Mouse (Mus musculus): ENCODE data around the gene Pcgf5. TPM values are rescaled to one million over a fixed set of nuclear protein-coding genes. Genes with fewer than 3 reads are reported as not detected.

The Pcgf5 gene
- total RNA-seq, 2 experiments from 2014 or later = 15.4 to 16.2 TPM

DNA sequence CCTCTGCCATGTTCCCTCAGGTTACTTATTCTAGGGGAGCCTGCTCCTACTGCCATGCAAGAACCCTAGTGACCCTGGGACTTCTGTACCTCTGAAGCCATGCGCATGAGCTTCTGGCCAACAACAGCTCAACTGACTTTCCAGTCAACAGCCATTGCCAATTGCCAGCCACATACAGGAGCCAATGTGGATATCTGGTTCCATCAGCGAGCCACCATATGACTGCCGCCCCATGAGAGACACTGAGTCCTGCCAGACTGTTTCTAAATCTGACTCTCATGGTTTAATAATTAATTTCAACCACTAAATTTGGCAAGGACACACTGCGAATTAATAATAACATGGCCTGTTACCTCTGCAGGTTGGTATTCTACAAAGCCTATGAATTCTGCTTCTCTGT, 128.5 kb downstream of the Pcgf5 start:
- no peak for DNase-seq (ENCODE audit: extremely low spot score in 1 of 2, low spot score in 1 of 2)

DNA sequence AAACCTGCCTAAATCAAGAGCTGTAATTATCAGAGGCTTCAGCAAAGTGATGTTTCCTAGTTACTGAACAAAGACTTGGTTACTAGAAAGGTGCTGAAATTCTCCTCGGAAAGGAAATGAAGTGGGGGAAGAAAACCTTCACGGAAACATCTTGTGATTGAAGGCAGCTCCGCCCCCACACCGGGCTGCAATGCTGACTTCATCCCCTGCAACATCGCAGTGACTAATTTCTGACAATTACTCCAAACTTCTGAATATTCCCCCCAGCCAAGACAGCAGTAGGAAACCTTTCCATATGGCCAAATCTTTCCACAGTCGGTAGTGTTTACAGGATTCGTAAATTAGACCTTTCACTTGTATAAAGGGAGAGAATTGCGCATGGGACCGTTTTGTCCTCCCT, 129.0 kb downstream of the Pcgf5 start:
- no peak for DNase-seq (ENCODE audit: extremely low spot score in 1 of 2, low spot score in 1 of 2)

DNA sequence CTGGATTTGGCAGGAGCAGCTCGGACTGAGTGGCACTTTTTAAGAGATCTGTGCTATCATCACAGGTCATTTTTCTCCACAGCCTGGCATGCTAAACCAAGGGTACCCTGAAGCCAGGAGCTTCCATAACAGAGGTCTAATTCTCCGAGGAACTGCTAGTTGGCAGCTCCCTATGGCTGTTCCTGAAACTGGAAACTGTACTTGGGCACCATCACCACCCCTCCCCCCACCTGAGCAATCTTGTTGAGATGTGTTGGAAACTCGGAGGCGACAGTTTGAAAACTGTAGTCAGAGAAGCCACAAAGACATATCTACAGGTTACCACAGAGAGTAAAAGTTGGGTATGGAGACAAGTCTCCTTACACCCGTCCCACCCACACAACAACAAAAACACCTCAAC, 129.6 kb downstream of the Pcgf5 start:
- no peak for DNase-seq (ENCODE audit: extremely low spot score in 1 of 2, low spot score in 1 of 2)

DNA sequence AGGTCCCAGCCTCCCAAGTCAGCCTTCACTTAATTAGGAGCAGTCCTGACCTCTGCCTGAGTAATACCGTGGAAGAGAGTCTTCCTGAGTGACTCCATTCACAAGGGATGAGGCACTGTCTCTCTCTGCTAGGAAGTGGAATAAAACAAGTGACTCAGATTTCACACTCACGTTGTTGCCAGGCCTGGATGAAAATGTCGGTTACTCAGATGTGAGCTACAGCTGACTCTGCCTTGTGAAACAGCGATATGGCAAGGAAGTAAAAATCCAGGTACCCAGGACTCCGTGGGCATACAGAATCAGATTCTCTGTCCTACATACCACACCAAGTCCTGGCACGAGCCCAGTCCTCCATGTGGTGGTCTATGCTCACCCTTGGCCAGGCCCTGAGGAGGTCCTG, 142.8 kb downstream of the Pcgf5 start:
- no peak for DNase-seq (ENCODE audit: extremely low spot score in 1 of 2, low spot score in 1 of 2)

DNA sequence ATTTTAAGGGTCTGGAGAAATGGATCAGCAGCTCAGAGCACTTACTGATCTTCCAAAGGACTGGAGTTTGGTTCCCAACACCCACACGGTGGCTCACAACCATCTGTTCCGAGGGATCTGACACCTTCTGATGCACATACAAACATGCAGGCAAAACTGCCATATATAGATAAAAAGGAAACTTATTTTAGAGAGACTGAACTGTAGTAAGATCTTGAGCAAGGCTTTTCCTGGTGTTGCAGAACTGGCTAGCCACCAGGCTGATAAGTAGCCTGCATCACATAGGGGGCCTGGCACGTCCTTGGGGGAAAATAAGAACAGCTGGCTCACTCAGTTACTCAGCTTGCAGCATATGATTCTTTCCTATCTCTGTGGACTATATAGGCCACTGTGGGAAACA, 147.4 kb downstream of the Pcgf5 start:
- no peak for DNase-seq (ENCODE audit: extremely low spot score in 1 of 2, low spot score in 1 of 2)

DNA sequence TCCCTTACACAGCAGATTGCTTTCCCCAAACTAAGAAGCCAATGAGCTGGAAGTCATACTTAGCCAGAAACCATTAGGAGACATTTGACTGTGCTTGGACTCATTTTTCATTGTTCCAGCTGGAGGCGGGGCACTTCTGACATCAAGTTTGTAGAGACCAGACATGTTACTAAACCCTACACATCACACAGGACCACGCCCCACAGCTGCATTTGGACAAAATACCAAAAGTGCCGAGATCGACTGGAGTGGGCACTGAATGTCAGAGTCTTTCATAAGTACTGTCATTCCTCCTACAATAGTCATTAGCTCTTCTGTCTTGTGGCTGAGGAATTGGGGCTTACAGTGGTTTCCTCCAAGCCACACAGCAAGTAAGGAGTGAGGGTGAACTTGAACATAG, 148.4 kb downstream of the Pcgf5 start:
- DNase-seq (ENCODE audit: extremely low spot score in 1 of 2, low spot score in 1 of 2) = no peak

DNA sequence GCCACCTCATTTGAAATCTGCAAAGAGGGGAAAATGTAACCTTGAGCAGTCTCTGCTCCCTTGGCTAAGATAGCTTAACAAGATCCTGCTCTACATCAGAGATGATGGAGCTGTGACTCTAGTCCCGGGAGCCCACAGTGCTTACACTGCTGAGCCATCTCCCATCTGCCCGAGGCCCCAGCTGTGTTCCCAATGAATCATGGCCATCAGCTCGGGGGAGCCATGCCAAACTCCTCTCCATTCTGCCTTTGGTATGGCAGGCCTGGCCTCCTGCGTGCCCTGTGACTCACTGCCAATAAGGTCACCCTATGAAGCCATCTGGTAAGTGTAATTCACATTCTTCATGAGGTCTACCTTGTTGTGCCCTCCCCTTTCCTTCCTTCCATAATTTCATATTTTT, 149.0 kb downstream of the Pcgf5 start:
- DNase-seq (ENCODE audit: extremely low spot score in 1 of 2, low spot score in 1 of 2) = no peak

DNA sequence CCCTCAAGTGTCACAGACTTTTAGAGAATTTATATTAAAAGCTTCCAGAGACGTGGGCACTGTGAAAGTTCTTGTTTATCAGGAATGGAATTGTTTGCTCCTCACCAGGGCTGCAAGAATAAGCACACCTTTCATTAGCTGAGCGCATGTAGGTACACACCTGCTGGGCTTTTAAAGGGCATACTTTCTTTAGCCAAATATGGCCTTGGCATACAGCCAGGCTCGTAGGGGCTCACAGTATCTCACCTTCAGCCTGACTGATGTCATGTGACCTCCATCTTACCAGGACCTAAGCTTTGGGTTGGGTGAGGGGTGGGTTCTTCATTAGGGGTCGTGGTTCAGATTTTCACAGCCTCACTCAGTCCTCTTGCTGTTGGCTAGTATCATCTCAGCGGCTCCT, 149.6 kb downstream of the Pcgf5 start:
- DNase-seq (ENCODE audit: extremely low spot score in 1 of 2, low spot score in 1 of 2) = no peak

DNA sequence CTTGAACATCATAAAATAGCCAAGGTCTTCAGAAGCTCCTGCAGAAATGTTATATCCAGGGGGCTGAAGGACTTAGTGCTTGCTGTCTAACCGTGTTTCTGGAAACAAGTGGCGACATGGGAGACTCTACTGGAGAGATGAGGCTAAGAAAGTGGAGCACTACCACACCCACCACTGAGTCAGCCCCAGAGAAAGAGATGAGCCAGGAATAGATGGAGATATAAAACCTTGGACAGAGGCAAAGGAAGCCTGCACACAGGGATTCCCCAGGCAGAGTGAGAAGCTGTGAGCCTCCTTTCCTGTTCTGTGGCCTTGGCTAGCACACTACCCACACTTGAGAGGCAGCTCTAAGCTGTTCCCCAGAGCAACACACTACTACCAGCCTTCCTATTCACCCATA, 156.6 kb downstream of the Pcgf5 start:
- no peak for DNase-seq (ENCODE audit: extremely low spot score in 1 of 2, low spot score in 1 of 2)

Other genes starting within 250 kb of the Pcgf5 start
- gene Ankrd1, start 228.2 kb upstream of the Pcgf5 start, total RNA-seq (2021) = not detected
- 10 to 100 TPM; 31.3 to 45.2 TPM for gene Hectd2, start 206.3 kb downstream of the Pcgf5 start, total RNA-seq (2021)